ENCODE assay signal across 8 mouse cellular contexts in the genomic region with DNA sequence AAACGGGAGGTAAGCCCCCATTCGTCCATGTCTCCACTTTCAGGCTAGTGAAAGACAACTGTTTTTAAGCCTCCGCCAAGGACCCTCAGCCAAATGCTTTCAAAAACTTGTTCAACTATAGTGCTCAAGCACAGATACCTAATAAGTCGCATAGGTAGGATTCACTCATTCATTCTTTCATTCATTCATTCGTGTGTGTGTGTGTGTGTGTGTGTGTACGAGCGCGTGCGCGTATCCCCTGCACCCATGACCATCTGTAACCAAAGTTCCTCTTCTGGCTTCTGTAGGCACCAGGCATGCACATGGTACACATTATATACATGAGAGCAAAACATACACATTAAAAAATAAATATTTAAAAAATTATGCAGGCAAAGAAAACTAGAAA. TPM values are rescaled to one million over a fixed set of nuclear protein-coding genes. Genes with fewer than 3 reads are reported as not detected.
A peak's percentile ranks its signal among the peaks of the same experiment; 100 is the strongest.
DNase-seq lines count a peak whose midpoint lies in the region; ATAC-seq and TF ChIP-seq lines count a peak whose summit lies in the region.

No protein-coding gene starts in this region.

- H3K4me1 ChIP-seq in embryonic facial prominence, embryonic 14.5 days (ENCODE audit: control insufficient read depth, insufficient read depth, low read length): peaks cover 9% of the 10 kb centered on the region
- peaks cover 2% of the 10 kb centered on the region; the same call in 1 of the 2 replicates for H3K4me1 ChIP-seq in intestine, postnatal 0 days (replicated peaks; ENCODE audit: control insufficient read depth, insufficient read depth, low read length)
- peaks cover 28% of the 10 kb centered on the region for H3K4me1 ChIP-seq in neural tube, embryonic 13.5 days (replicated peaks)

- H3K4me2 ChIP-seq in embryonic facial prominence, embryonic 14.5 days (ENCODE audit: low read depth, low read length): peak overlapping the region; percentile 69
- H3K4me2 ChIP-seq in intestine, postnatal 0 days (replicated peaks; ENCODE audit: low read depth): peak overlapping the region; percentile 82
- H3K4me2 ChIP-seq in neural tube, embryonic 13.5 days: peak overlapping the region; percentile 66

- no peak overlapping the region for H3K9ac ChIP-seq in embryonic facial prominence, embryonic 14.5 days (ENCODE audit: low read depth, low read length)
- no peak overlapping the region for H3K9ac ChIP-seq in intestine, postnatal 0 days (ENCODE audit: low read depth, low read length)
- H3K9ac ChIP-seq in neural tube, embryonic 13.5 days: no peak overlapping the region

- no peak for DNase-seq in layer of hippocampus, adult 2 months (ENCODE audit: low spot score in 2 of 2)
- no peak for DNase-seq in layer of hippocampus, adult 18-20 months (ENCODE audit: low spot score in 2 of 2)
- DNase-seq in embryonic facial prominence, embryonic 14.5 days (ENCODE audit: low spot score): no peak
- no peak for DNase-seq in layer of hippocampus, adult 9-11 months
- no peak for DNase-seq in layer of hippocampus, postnatal 10 days (ENCODE audit: low spot score in 2 of 2)
- no peak for DNase-seq in thymus, adult 18-20 months

- H3K9me3 ChIP-seq in embryonic facial prominence, embryonic 14.5 days (ENCODE audit: control insufficient read depth, low read length): no peaks in the 10 kb centered on the region
- no peaks in the 10 kb centered on the region for H3K9me3 ChIP-seq in intestine, postnatal 0 days (ENCODE audit: control insufficient read depth)
- no peaks in the 10 kb centered on the region for H3K9me3 ChIP-seq in neural tube, embryonic 13.5 days

- H3K27ac ChIP-seq in layer of hippocampus, adult 2 months: no peak overlapping the region
- H3K27ac ChIP-seq in embryonic facial prominence, embryonic 14.5 days (replicated peaks; ENCODE audit: low read depth, low read length): no peak overlapping the region
- no peak overlapping the region for H3K27ac ChIP-seq in intestine, postnatal 0 days (ENCODE audit: low read depth, low read length)
- no peak overlapping the region for H3K27ac ChIP-seq in neural tube, embryonic 13.5 days (replicated peaks)

- 0 out of 2 replicates have a peak, but pooled peaks cover 1% of the 10 kb centered on the region for H3K36me3 ChIP-seq in embryonic facial prominence, embryonic 14.5 days (ENCODE audit: control insufficient read depth, insufficient read depth, low read length)
- peaks cover 5% of the 10 kb centered on the region; the same call in 1 of the 2 replicates for H3K36me3 ChIP-seq in intestine, postnatal 0 days (ENCODE audit: control insufficient read depth, insufficient read depth)
- 0 out of 2 replicates have a peak, but pooled peaks cover 8% of the 10 kb centered on the region for H3K36me3 ChIP-seq in neural tube, embryonic 13.5 days

- no peaks in the 10 kb centered on the region for H3K27me3 ChIP-seq in embryonic facial prominence, embryonic 14.5 days (replicated peaks; ENCODE audit: control insufficient read depth, insufficient read depth, low read length)
- no peaks in the 10 kb centered on the region for H3K27me3 ChIP-seq in intestine, postnatal 0 days (replicated peaks; ENCODE audit: control insufficient read depth, insufficient read depth, low read length)
- no peaks in the 10 kb centered on the region; the same call in 1 of the 2 replicates for H3K27me3 ChIP-seq in neural tube, embryonic 13.5 days

- peak; percentile 9; the same call in 1 of the 2 replicates for ATAC-seq in embryonic facial prominence, embryonic 14.5 days (ENCODE audit: low read depth)
- no peak for ATAC-seq in intestine, postnatal 0 days
- ATAC-seq in neural tube, embryonic 13.5 days (ENCODE audit: low read depth): peak; percentile 60

- no peak for TF ChIP-seq CTCF in layer of hippocampus, adult 2 months (conservative IDR thresholded peaks at IDR 0.05)
- TF ChIP-seq CTCF in intestine, postnatal 0 days (IDR thresholded peaks at IDR 0.05; ENCODE audit: low read depth): no peak

- peak overlapping the region; percentile 87 for H3K4me3 ChIP-seq in layer of hippocampus, adult 2 months
- H3K4me3 ChIP-seq in embryonic facial prominence, embryonic 14.5 days (ENCODE audit: low read depth, low read length): peak overlapping the region; percentile 85
- peak overlapping the region; percentile 74 for H3K4me3 ChIP-seq in intestine, postnatal 0 days (ENCODE audit: low read depth, low read length)
- peak overlapping the region; percentile 59 for H3K4me3 ChIP-seq in neural tube, embryonic 13.5 days

- 40% methylated on average over 10 of the region's 10 CpGs for WGBS in embryonic facial prominence, embryonic 14.5 days
- 39% methylated on average over 10 of the region's 10 CpGs for WGBS in intestine, postnatal 0 days
- WGBS in neural tube, embryonic 13.5 days: 40% methylated on average over 10 of the region's 10 CpGs

RNA-seq across cellular contexts. Expression of gene Morn5, which starts 0.3 kb away (rescaled TPM):
- 1 to 10 TPM; 1.4 to 1.7 TPM for total RNA-seq in layer of hippocampus, adult 2 months (2021)
- total RNA-seq in layer of hippocampus, adult 18-20 months (2021): 1 to 10 TPM; 1.8 to 2.5 TPM
- polyA plus RNA-seq in embryonic facial prominence, embryonic 14.5 days (2014; fragmentation: Nextera tagmentation; extraction: Ambion mirVana): 1.0 and 6.8 TPM in 2 replicates
- polyA plus RNA-seq in intestine, postnatal 0 days (2015; fragmentation: Nextera tagmentation; extraction: Ambion mirVana): not detected in 2 replicates
- polyA plus RNA-seq in neural tube, embryonic 13.5 days (2015; fragmentation: Nextera tagmentation; extraction: Ambion mirVana): 1.2 TPM in 1 of 2 replicates, not detected in the other
- 1 to 10 TPM; 1.8 to 2.5 TPM for total RNA-seq in layer of hippocampus, postnatal 10 days (2021)

RNA-seq across cellular contexts. Expression of gene Ndufa8, which starts 0.4 kb away (rescaled TPM):
- total RNA-seq in layer of hippocampus, adult 2 months (2021): 100 to 1,000 TPM; 175 to 180 TPM
- 100 to 1,000 TPM; 193 to 203 TPM for total RNA-seq in layer of hippocampus, adult 18-20 months (2021)
- 228 and 236 TPM in 2 replicates for polyA plus RNA-seq in embryonic facial prominence, embryonic 14.5 days (2014; fragmentation: Nextera tagmentation; extraction: Ambion mirVana)
- polyA plus RNA-seq in intestine, postnatal 0 days (2015; fragmentation: Nextera tagmentation; extraction: Ambion mirVana): 343 and 361 TPM in 2 replicates
- 279 and 287 TPM in 2 replicates for polyA plus RNA-seq in neural tube, embryonic 13.5 days (2015; fragmentation: Nextera tagmentation; extraction: Ambion mirVana)
- 100 to 1,000 TPM; 183 to 205 TPM for total RNA-seq in layer of hippocampus, postnatal 10 days (2021)

RNA-seq across cellular contexts. Expression of gene Lhx6, which starts 55.6 kb away (rescaled TPM):
- 10 to 100 TPM; 15.5 to 16.0 TPM for total RNA-seq in layer of hippocampus, adult 2 months (2021)
- 10 to 100 TPM; 15.6 to 16.4 TPM for total RNA-seq in layer of hippocampus, adult 18-20 months (2021)
- polyA plus RNA-seq in embryonic facial prominence, embryonic 14.5 days (2014; fragmentation: Nextera tagmentation; extraction: Ambion mirVana): 5.3 and 5.4 TPM in 2 replicates
- polyA plus RNA-seq in intestine, postnatal 0 days (2015; fragmentation: Nextera tagmentation; extraction: Ambion mirVana): 0.58 and 0.61 TPM in 2 replicates
- 0.87 and 1.2 TPM in 2 replicates for polyA plus RNA-seq in neural tube, embryonic 13.5 days (2015; fragmentation: Nextera tagmentation; extraction: Ambion mirVana)
- total RNA-seq in layer of hippocampus, postnatal 10 days (2021): 10 to 100 TPM; 21.7 to 26.5 TPM
